Mouse (Mus musculus) CD4-positive naive resting alpha-beta T cell, adult 76 days (primary cell): Measurements from ENCODE around the gene Wfdc16. TPM values are rescaled to one million over a fixed set of nuclear protein-coding genes. Genes with fewer than 3 reads are reported as not detected.

Experiments used
- total RNA-seq: library from RNA; stranded (reverse); gene quantifications from one replicate; pipeline ENCODE4 v1.2.4, GENCODE M21; 2023

Wfdc16 gene
- total RNA-seq = not detected

DNA sequence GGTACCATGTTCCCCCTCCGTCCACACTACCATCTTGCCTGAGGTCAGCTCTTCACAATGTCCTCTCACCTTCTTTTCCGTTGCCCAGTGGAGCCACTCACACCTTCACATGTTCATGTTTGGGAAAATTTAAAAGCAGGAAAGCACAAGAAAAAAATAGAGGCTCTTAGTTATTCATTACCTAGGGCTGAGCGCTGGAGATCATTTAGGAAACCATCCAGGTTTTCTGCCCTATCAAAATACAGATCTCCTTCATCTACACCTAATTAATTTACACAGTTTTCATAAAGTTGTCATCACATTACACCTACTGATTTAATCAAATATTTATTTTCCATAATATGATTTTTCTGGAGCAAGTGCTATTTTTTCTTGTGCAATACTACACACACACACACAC lies at the start of gene Wfdc16:
TSS of gene Wfdc16 (minus strand) at position 101 of the 400 bp plus-strand sequence.

DNA sequence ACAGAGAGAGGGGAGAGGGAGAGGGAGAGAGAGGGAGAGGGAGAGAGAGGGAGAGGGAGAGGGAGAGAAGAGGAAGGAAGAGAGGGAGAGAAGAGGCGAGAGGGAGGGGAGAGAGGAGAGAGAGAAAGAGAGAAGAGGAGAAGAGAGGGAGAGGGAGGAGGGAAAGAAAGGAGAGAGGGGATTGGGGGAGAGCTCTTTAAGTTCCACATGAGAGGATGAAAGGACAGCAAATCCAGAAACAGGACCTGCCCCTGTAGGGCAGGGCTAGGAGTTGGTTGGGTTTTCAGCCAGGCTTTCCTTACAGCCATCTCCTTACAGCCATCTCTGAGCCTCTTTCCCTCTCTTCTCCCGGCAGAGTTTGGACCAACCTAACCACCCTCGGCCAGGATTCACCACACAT lies 46.2 kb upstream of the Wfdc16 start, which contains the start of gene Wfdc13:
TSS of gene Wfdc13 (plus strand) at position 301 of the 400 bp plus-strand sequence.

DNA sequence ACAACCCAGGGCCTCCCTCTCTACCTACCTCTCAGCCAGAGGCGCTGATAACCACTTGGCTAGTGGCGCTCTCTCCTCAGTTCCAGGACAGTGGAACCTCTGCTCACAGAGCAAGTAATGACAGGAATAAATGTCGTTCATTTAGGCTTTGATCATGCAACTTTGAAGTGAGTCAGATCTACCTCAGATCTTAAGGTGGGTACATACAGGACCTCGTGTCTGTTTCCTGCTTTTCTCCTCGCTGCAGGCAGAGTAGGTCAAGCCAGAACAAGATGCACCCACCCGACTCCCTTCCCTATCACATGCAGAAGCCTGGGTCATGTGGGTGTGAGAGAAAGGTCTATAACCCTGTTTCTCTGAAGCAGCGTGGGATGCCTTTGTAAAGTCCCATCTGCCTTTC lies 35.4 kb upstream of the Wfdc16 start, which contains the start of gene Wfdc11:
TSS of gene Wfdc11 (minus strand) at position 101 of the 400 bp plus-strand sequence.

DNA sequence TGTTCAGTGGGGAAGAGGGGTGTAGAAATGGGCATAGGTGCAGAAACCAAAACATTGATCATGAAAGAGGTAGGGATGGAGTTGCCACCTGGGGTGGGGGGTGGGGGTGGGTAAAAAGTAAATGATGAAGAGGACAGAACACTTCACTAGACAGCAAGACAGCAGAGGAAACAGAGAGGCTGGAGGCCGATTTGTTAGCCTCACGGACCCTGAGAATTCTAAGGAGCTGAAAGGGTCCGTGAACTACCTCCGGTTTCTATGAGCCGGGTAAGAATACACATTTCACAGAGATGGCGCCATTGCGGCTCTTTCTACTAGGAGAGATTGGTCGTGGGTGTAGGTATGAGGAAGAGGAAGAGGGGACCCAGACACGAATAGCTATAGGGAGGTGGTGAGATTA lies 17.9 kb upstream of the Wfdc16 start, which contains the start of gene Wfdc9:
TSS of gene Wfdc9 (minus strand) at position 101 of the 400 bp plus-strand sequence.

DNA sequence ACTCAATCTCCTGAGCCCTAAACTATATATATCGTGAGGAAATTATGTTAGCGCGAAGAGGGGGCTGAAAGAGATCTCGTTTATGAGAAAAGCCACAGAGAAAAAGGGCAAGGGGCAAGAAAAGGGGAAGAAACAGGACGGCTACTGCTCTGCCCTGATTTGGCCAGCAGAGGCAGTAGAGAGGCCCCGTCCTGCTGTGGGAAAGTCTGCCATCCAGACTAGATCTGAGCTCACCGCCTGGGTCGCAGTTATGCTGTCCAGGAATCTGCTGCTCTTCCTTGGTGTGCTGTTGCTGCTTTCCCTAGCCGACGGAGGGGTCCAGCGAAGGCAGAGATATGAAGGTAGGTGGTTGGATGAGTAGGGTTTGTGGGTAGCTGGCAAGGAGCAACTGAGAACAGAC lies 17.3 kb upstream of the Wfdc16 start, which contains the start of gene Wfdc10:
TSS of gene Wfdc10 (plus strand) at position 189 of the 400 bp plus-strand sequence.

DNA sequence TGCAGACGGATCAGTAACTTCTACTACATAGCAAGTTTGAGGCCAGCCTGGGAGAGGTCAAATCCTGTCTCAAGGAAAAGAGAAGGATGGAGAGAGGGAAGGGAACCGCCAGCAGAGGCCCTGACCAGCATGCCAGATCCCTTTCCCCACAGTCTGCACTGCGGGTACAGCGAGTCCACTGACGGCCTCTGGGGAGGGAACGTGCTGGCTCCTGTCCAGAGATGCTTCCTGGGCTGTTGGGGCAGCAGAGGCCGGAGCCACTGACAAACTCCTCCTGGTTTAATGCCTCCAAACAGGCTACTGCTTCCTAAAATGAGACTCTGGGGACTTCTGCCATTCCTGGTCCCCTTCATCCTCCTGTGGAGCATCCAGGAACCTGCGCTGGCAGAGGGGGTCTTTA lies 25.1 kb downstream of the Wfdc16 start, which contains the start of the genes Wfdc6b and Wfdc8:
TSS of gene Wfdc6b (plus strand) at position 52 of the 400 bp plus-strand sequence.
TSS of gene Wfdc8 (minus strand) at position 156 of the 400 bp plus-strand sequence.

DNA sequence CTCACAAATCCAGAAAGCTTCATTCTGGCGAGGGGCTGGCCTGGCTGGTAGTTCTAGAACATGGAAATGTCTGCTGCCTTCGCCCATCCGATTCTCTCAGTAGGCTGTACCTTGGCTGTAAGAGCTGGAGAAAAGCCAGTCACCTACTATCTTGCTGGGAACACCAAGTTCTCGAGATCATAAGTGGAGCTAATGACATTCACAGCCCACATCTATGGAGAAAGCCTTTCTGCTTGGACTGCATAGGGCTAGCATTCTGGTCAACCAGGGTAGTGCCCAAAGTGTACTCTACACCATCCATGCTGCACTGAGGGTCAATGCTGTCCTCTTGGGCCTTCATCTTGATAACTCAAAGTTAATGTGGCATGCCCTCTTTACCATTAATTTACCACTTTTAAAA lies 45.1 kb downstream of the Wfdc16 start, which contains the start of gene Eppin:
TSS of gene Eppin (minus strand) at position 101 of the 400 bp plus-strand sequence.

DNA sequence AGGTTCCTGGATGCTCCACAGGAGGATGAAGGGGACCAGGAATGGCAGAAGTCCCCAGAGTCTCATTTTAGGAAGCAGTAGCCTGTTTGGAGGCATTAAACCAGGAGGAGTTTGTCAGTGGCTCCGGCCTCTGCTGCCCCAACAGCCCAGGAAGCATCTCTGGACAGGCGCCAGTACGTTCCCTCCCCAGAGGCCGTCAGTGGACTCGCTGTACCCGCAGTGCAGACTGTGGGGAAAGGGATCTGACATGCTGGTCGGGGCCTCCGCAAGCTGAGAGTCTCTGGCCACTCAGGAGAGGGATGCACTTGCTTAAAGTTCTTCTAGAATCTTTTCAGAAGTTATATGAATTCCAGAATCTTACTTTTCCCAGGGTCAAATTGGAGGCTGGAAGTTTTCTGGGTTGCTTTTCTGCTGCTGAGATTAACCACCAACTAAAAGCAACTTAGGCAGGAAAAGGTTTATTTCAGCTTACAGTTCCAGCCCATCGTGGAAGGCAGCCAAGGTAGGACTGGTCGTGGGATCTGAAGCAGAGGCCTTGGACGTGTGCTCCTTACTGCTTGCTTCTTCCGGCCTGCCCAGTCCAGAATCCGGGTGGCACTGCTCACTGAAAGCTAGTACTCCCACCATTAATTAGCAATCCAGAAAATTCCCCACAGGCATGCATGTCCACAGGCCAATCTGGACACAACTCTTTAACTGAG lies 53.4 kb downstream of the Wfdc16 start, which contains the start of gene Wfdc6a:
TSS of gene Wfdc6a (minus strand) at position 423 of the 701 bp plus-strand sequence.

Other genes with a start within 250 kb of the Wfdc16 start
- gene Slpi, start 249.7 kb downstream of the Wfdc16 start, total RNA-seq = 7.1 TPM
- not detected for gene Rbpjl, start 235.7 kb downstream of the Wfdc16 start, total RNA-seq
- not detected for gene Matn4, start 233.6 kb downstream of the Wfdc16 start, total RNA-seq
- 12.5 TPM for gene Sdc4, start 194.9 kb downstream of the Wfdc16 start, total RNA-seq
- 55.4 TPM for gene Sys1, start 181.8 kb downstream of the Wfdc16 start, total RNA-seq
- 0.56 TPM for gene Gm20458, start 177.8 kb downstream of the Wfdc16 start, total RNA-seq
- not detected for gene Trp53tg5, start 165.1 kb downstream of the Wfdc16 start, total RNA-seq
- gene Dbndd2, start 152.7 kb downstream of the Wfdc16 start, total RNA-seq = 4.5 TPM
- 67.9 TPM for gene Pigt, start 141.3 kb downstream of the Wfdc16 start, total RNA-seq
- not detected for gene Wfdc2, start 76.4 kb downstream of the Wfdc16 start, total RNA-seq
- not detected for gene Spint3, start 65.3 kb downstream of the Wfdc16 start, total RNA-seq
- gene Wfdc6a, start 53.3 kb downstream of the Wfdc16 start, total RNA-seq = not detected
- not detected for gene Eppin, start 45.2 kb downstream of the Wfdc16 start, total RNA-seq
- not detected for gene Wfdc6b, start 25.3 kb downstream of the Wfdc16 start, total RNA-seq
- not detected for gene Wfdc8, start 25.2 kb downstream of the Wfdc16 start, total RNA-seq
- not detected for gene Wfdc10, start 17.2 kb upstream of the Wfdc16 start, total RNA-seq
- gene Wfdc9, start 17.8 kb upstream of the Wfdc16 start, total RNA-seq = not detected
- gene Wfdc11, start 35.3 kb upstream of the Wfdc16 start, total RNA-seq = not detected
- not detected for gene Wfdc13, start 46.3 kb upstream of the Wfdc16 start, total RNA-seq
- gene Spint4, start 59.7 kb upstream of the Wfdc16 start, total RNA-seq = not detected
- gene Spint5, start 76.5 kb upstream of the Wfdc16 start, total RNA-seq = not detected
- not detected for gene Wfdc3, start 107.1 kb upstream of the Wfdc16 start, total RNA-seq
- gene Dnttip1, start 107.2 kb upstream of the Wfdc16 start, total RNA-seq = 49.4 TPM
- 2.8 TPM for gene Ube2c, start 131.1 kb upstream of the Wfdc16 start, total RNA-seq
- 1.2 TPM for gene Tnnc2, start 141.2 kb upstream of the Wfdc16 start, total RNA-seq
- 0.35 TPM for gene Snx21, start 147.0 kb upstream of the Wfdc16 start, total RNA-seq
- 33.9 TPM for gene Acot8, start 166.1 kb upstream of the Wfdc16 start, total RNA-seq
- 2.2 TPM for gene Zswim3, start 166.3 kb upstream of the Wfdc16 start, total RNA-seq
- gene Zswim1, start 183.9 kb upstream of the Wfdc16 start, total RNA-seq = 10.8 TPM
- not detected for gene Spata25, start 189.7 kb upstream of the Wfdc16 start, total RNA-seq
- gene Ctsa, start 194.1 kb upstream of the Wfdc16 start, total RNA-seq = 103 TPM
- 0.59 TPM for gene Neurl2, start 194.7 kb upstream of the Wfdc16 start, total RNA-seq
- gene Pltp, start 218.9 kb upstream of the Wfdc16 start, total RNA-seq = 2.6 TPM
- gene Pcif1, start 240.5 kb upstream of the Wfdc16 start, total RNA-seq = 144 TPM